Mouse (Mus musculus) layer of hippocampus, adult 9-11 months (tissue): ENCODE measurements at regions not wholly inside any gene's neighbourhood (a gene's known extent, or its start where the extent isn't known, plus 50 kb on each side); places are given as distances from the start of the nearest gene placed in this dataset.
"Not testable (repeated sequence)": the region's sequence is repeated elsewhere in the genome, so short reads cannot be mapped to it uniquely, and the experiment has no call there.

Experiments used
- DNase-seq: peaks from one replicate; pipeline ENCODE4 v3.0.0; 2022

GRCm38 (mm10) chr1:5220668-5221408 lies 413.1 kb downstream of the Gm37988 start:
- no peak for DNase-seq

GRCm38 (mm10) chr1:5227866-5228265 lies 420.2 kb downstream of the Gm37988 start:
- DNase-seq = no peak

GRCm38 (mm10) chr1:5231218-5231617 lies 423.5 kb downstream of the Gm37988 start:
- no peak for DNase-seq

GRCm38 (mm10) chr1:5231961-5232846 lies 424.5 kb downstream of the Gm37988 start:
- no peak for DNase-seq

GRCm38 (mm10) chr1:5232847-5233245 lies 425.2 kb downstream of the Gm37988 start:
- no peak for DNase-seq

GRCm38 (mm10) chr1:5243186-5243585 lies 435.5 kb downstream of the Gm37988 start:
- DNase-seq = peak; percentile 82

GRCm38 (mm10) chr1:5260874-5261273 lies 453.2 kb downstream of the Gm37988 start:
- not testable (repeated sequence) for DNase-seq

- DNase-seq = not testable (repeated sequence)
These were observed 453.6 kb downstream of the Gm37988 start for GRCm38 (mm10) chr1:5261297-5261696.

GRCm38 (mm10) chr1:5273938-5274337 lies 466.2 kb downstream of the Gm37988 start:
- DNase-seq = no peak

GRCm38 (mm10) chr1:5294570-5294969 lies 486.9 kb downstream of the Gm37988 start:
- DNase-seq = no peak

GRCm38 (mm10) chr1:5297627-5298026 lies 489.9 kb downstream of the Gm37988 start:
- DNase-seq = no peak

- no peak for DNase-seq
These were observed 504.0 kb downstream of the Gm37988 start for GRCm38 (mm10) chr1:5311656-5312055.

- DNase-seq = peak; percentile 35
These were observed 508.1 kb downstream of the Gm37988 start for GRCm38 (mm10) chr1:5315839-5316238.

- DNase-seq = no peak
These were observed 509.4 kb downstream of the Gm37988 start for GRCm38 (mm10) chr1:5317088-5317487.

GRCm38 (mm10) chr1:5326311-5326710 lies 518.6 kb downstream of the Gm37988 start:
- DNase-seq = no peak
